Mouse (Mus musculus) left cerebral cortex, adult 9 months (tissue): ENCODE data around the gene Nrcam.

Source experiments
- DNase-seq, 2 experiments: peaks; one replicate each; pipeline ENCODE4 v3.0.0; 2022; ENCODE audit warnings: low spot score in 2 of 2

Gene Nrcam

GRCm38 (mm10) chr12:44357881-44358280 is 29.2 kb downstream of the Nrcam start:
- DNase-seq = no peak

DNA sequence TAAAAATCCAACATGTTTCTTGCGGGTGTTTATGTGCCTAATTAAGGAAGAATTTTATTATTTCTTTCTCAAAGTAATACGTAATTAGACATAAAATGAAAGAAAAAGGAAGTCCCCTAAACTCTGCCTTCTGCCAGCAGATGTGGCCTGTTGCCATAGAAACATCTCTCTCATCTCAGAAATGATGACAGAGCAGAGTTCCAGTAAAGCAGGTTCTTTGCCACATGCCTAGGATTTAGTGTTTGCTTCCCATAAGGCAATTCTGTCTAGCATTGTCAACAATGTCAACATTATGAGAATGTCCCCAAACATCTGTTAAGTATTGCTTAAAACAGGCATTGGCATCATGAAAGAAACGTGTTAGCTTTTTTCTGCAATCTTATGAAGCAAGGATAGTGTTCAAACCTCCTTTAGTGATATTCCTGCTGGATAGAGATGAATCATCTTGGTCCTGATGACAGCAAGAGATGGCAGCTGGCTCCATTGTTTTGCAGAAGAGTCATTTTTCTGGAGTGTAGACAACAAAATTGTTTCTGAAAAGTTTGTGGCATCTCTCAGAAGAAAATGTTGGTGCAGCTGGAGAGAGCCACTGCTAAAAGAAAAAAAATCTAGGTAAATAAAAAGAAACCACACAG is 42.5 kb downstream of the Nrcam start:
- DNase-seq = no peak

- no peak for DNase-seq
Observed at GRCm38 (mm10) chr12:44375956-44376355, 47.3 kb downstream of the Nrcam start.

- DNase-seq = no peak
Observed at GRCm38 (mm10) chr12:44378431-44379161, 49.9 kb downstream of the Nrcam start.

DNA sequence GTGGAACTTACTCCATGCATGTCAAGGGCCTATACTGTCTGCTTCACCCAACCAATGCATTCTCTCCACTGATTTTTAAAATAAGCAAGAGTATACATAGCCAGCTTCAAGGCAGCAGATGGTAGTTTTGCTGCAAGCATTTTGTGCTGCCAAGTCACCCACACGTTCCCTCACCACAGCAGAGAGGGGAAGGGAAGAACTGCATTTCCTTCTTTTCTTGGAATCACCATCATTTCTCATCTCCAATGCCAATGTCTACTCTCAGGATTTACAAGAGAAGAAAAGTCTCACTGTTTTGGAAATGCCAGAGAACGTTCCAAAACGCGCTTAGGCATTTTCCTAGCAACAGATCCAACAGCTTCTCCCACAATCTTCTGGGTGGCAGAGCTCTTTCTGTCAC is 52.1 kb downstream of the Nrcam start:
- DNase-seq = peak; percentile 71 to 87

DNA sequence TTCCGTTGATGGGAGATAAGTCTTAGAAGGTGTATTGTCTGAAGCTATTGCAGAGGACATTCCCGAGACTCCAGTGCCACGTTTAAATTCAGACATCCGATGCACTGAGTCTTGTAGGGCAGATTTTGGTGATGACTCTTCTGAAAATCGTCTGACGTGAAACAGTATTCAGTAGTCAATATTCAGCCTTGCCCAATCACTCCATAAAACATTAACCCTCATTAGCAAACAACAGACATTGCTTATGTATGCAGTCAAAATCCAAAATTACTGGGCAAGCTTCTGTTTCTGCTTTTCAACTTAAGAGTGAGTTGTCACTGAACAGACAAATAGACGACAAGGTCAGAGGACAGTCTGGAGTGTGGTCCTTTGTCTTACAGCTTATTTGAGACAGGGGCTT is 57.7 kb downstream of the Nrcam start:
- DNase-seq = no peak

DNA sequence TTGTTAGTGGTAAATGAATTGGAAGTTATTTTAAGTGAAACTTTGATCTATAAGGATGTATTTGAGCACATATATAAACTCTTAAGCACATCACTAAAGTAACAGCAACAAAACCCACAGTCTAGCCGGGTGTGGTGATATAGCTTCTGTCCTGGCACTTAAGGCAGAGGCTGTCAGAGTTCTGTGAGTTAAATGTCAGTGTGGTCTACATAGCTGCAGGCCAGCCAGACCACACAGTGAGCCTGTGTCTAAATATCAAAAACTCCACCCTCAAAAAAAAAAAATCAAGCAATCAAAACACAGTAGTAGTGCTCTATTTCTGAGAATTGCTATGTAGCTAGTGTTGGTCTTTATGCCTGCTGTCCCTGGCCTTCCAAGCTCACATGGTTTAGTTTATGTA is 59.5 kb downstream of the Nrcam start:
- no peak for DNase-seq

GRCm38 (mm10) chr12:44390391-44391137 is 61.9 kb downstream of the Nrcam start:
- no peak for DNase-seq

DNA sequence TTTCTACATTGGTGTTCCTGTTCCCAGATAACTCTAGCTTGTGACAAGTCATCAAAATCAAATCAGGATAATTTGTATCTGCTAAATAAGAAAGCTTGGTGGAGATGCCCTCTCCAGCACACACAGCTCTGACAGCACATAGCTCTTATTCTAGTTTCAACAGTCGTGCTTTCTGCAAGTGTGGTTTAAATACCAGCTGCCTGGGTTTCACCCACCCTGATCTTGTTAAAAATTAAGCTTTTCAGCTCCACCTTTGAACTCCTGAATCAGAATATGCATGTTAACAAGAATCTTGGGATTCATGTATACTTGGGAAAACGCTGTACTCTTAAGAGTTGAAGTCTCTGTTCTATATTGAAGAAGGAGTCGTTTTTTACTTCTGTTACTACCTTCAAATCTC is 66.2 kb downstream of the Nrcam start:
- DNase-seq = no peak

DNA sequence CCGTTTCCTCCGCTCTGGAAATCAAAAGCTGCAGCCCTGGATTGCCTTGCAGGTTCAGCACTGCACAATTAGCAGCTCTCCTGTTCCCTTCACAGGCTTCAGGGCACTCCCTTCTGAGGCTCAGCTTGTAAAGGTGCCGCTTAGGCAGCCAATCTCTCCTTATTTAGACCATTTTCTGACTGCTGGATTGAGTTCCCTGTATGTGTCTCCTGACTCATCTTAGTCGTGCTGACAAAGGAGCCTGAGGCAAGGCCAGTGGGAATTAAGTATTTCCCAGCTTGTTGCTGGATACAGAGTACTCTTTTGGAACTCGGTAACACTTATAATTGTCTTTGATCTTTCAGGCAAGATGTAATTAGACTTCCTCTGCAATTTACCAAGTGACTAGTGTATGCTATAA is 69.1 kb downstream of the Nrcam start:
- peak; percentile 48 to 81 for DNase-seq

GRCm38 (mm10) chr12:44402134-44402533 is 73.4 kb downstream of the Nrcam start:
- DNase-seq = no peak

DNA sequence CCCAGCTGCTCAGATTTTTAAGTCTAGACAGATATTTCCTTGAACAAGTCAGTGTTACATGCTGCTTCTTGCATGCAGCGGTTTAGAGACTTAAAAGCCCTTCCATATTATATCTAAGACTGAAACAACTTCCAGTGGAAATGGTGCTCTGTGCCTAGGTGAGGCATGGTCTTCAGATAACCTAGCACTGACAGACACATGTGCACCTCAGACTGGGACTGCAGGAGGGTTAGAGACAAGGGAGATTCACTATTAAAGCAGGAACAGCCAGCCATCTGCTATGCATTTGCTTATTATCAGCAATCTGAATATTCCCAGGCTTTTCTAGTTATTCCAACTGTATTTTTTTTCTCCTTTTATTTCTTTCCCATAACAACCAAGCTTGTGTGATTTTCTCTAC is 74.6 kb downstream of the Nrcam start:
- no peak for DNase-seq

- DNase-seq = no peak
Observed at GRCm38 (mm10) chr12:44403731-44404424, 75.2 kb downstream of the Nrcam start.

GRCm38 (mm10) chr12:44409786-44410185 is 81.1 kb downstream of the Nrcam start:
- peak; percentile 87 to 89 for DNase-seq

GRCm38 (mm10) chr12:44411031-44411430 is 82.3 kb downstream of the Nrcam start:
- no peak for DNase-seq

GRCm38 (mm10) chr12:44422154-44422866 is 93.6 kb downstream of the Nrcam start:
- DNase-seq = no peak

- DNase-seq = no peak
Observed at GRCm38 (mm10) chr12:44422867-44423255, 94.2 kb downstream of the Nrcam start.

GRCm38 (mm10) chr12:44424011-44424410 is 95.3 kb downstream of the Nrcam start:
- no peak for DNase-seq

GRCm38 (mm10) chr12:44425040-44425439 is 96.4 kb downstream of the Nrcam start:
- DNase-seq = no peak

GRCm38 (mm10) chr12:44430335-44430734 is 101.7 kb downstream of the Nrcam start:
- no peak for DNase-seq

- peak; percentile 31 to 70 for DNase-seq
Observed at GRCm38 (mm10) chr12:44430996-44431395, 102.3 kb downstream of the Nrcam start.

DNA sequence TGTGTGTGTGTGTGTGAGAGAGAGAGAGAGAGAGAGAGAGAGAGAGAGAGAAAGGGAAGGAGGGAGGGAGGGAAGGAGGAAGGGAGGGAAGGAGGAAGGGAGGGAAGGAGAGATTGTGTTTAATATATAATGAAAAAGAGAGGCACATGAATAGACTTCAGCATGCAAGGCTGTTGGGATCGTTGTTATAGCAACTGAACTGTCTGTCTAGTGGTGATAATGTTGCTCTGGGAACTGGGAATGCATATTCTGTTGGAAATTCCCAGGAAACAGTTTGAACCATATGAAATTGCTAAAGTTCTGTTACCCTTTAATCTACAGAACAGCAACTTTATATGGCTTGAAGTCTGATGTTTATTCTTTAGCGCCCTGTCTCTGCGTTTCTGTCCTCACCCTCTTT is 104.0 kb downstream of the Nrcam start:
- DNase-seq = no peak
